Mouse (Mus musculus): ENCODE data around the gene Aatk. TPM values are rescaled to one million over a fixed set of nuclear protein-coding genes. Genes with fewer than 3 reads are reported as not detected.

The Aatk gene
- polyA plus RNA-seq (2012; rRNA removed) = 12.2 and 13.2 TPM in 2 replicates

GRCm38 (mm10) chr11:120046553-120047191, at the start of gene Aatk:
Gene Aatk (minus strand): TSS chr11:120047167.

DNA sequence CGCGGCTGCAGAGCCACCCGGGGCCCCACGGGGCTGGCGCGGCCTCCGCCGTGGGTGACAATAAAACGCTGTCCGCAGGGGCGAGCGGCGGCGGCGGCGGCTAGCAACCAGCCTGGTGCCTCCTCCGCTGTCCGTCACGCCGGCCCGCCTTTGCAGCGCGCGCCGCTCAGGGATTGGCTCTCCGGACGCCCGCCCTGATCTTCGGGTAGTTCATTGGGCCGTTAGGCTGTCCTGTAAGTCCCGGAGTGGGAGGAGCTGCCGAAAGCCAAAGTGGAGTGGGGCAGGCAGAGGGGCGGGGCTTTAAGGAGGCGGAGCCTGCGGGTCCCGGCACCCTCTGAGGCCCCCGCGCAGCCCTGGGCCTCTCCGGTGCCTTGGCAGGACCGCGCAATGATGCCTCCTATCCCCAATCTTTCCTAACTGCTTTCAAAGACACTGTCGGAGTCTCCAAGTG, 39.8 kb upstream of the Aatk start, which contains the start of gene Cep131:
TSS of gene Cep131 (minus strand) at position 126 of the 451 bp plus-strand sequence.

Other genes with a start within 250 kb of the Aatk start
- gene Chmp6, start 133.7 kb downstream of the Aatk start, polyA plus RNA-seq (2012; rRNA removed) = 106 and 124 TPM in 2 replicates
- gene Baiap2, start 104.4 kb downstream of the Aatk start, polyA plus RNA-seq (2012; rRNA removed) = 36.8 and 43.8 TPM in 2 replicates
- gene Cep131, start 39.7 kb upstream of the Aatk start, polyA plus RNA-seq (2012; rRNA removed) = 10.0 and 13.5 TPM in 2 replicates
- gene Tepsin, start 51.6 kb upstream of the Aatk start, polyA plus RNA-seq (2012; rRNA removed) = 65.5 and 70.7 TPM in 2 replicates
- gene Ndufaf8, start 51.8 kb upstream of the Aatk start, polyA plus RNA-seq (2012; rRNA removed) = 77.8 and 86.6 TPM in 2 replicates
- 97.5 and 115 TPM in 2 replicates for gene Slc38a10, start 104.2 kb upstream of the Aatk start, polyA plus RNA-seq (2012; rRNA removed)
- gene Bahcc1, start 185.8 kb upstream of the Aatk start, polyA plus RNA-seq (2012; rRNA removed) = 9.8 and 10.0 TPM in 2 replicates

All from colon, adult 2 months (tissue).